Mouse (Mus musculus): ENCODE results near the gene Shq1.

DNA sequence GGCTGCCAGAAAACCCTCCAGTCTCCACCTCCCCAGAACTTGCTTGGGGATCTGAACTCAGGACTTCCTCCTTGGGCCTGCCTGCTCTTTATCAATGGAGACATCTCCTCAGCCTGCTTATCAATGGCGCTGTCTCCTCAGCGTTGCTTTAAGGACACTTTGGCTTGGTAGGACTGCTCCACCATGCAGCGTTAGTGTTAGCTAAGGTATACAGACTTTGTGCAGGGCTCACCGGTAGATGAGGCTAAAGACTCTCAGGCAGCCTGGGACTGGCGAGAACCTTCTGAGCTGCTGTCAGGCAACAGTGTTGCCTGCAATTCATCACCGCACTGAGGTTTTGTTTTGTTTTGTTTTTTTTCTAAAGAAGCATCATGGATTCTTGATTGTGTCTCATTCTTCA, 35.9 kb upstream of the Shq1 start:
- no peak for TF ChIP-seq TAL1 (IDR thresholded peaks at IDR 0.05; ENCODE audit: low read length)
- TF ChIP-seq GATA1 (IDR thresholded peaks at IDR 0.05; ENCODE audit: low read length), result no peak

Measured in erythroblast, embryonic 14.5 days (primary cell).